Mouse (Mus musculus) leukemia stem cell, adult 10-12 weeks (primary cell): Measurements from ENCODE around the gene Itga2b. TPM values are rescaled to one million over a fixed set of nuclear protein-coding genes. Genes with fewer than 3 reads are reported as not detected.

Source experiments
- polyA plus RNA-seq: library from polyadenylated mRNA; stranded (reverse); fragments of >175 nt; gene quantifications from 2 replicates; pipeline ENCODE4 v1.2.3, GENCODE M21; 2012; ENCODE audit warnings: low replicate concordance

Itga2b gene
- 31.4 and 33.3 TPM in 2 replicates for polyA plus RNA-seq

DNA sequence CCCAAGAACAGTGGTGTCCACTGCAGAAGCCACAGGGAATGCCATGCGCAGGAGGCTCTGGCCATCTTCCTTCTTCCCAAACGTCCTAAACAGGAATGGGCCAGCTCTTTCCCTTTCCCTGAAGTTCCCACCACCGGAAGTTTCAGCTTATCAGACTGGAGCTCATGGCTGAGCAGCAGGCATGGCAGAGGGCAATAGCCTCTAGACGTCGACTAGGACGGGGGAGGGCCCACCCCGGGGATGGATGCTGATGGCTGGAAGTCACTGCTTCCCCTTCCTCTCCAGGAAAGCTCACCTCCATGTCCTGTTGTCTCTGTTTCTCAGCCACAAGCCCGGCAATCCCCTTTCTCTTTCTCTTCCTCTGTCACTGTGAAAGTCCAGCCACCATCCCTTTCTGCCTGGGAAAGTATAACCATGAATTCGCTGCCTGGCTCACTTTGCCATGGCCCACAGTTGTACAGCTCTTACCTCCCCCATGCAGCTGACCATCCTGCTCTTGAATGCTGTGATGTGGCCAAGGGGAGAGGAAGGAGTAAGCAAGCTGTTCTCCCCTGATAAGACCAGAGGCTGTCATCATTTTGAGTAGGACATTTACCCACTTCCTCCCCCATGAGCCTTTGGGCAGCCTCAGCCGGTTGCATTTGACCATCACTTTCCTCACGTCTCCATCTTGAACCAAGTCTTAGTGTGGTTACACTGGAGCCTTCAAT is at the start of gene Itga2b:
Gene Itga2b, minus strand, starts transcription at position 475 of the 710 bp plus-strand sequence.

GRCm38 (mm10) chr11:102447497-102447896 is 22.4 kb downstream of the Itga2b start, which contains the start of gene Fam171a2:
Gene Fam171a2 (minus strand): TSS chr11:102447682.

GRCm38 (mm10) chr11:102430121-102431017 is 39.6 kb downstream of the Itga2b start, which contains the start of gene Grn:
Gene Grn (plus strand): TSS chr11:102430315.

GRCm38 (mm10) chr11:102407834-102408215 is 62.1 kb downstream of the Itga2b start, which contains the start of gene Slc25a39:
Gene Slc25a39 (minus strand): TSS chr11:102407946.

Other genes starting within 250 kb of the Itga2b start
- 89.8 and 95.7 TPM in 2 replicates for gene Hdac5, start 240.0 kb downstream of the Itga2b start, polyA plus RNA-seq
- 2.6 and 13.3 TPM in 2 replicates for gene BC030867, start 221.2 kb downstream of the Itga2b start, polyA plus RNA-seq
- gene Asb16, start 201.4 kb downstream of the Itga2b start, polyA plus RNA-seq, result 0.98 and 1.2 TPM in 2 replicates
- 46.9 and 69.3 TPM in 2 replicates for gene Tmub2, start 185.2 kb downstream of the Itga2b start, polyA plus RNA-seq
- 73.0 and 101 TPM in 2 replicates for gene Atxn7l3, start 173.5 kb downstream of the Itga2b start, polyA plus RNA-seq
- 99.7 and 124 TPM in 2 replicates for gene Ubtf, start 150.4 kb downstream of the Itga2b start, polyA plus RNA-seq
- gene Slc4a1, start 103.9 kb downstream of the Itga2b start, polyA plus RNA-seq, result 452 and 1,470 TPM in 2 replicates
- 5.3 and 23.3 TPM in 2 replicates for gene Rundc3a, start 76.7 kb downstream of the Itga2b start, polyA plus RNA-seq
- gene Slc25a39, start 62.2 kb downstream of the Itga2b start, polyA plus RNA-seq, result 151 and 356 TPM in 2 replicates
- 42.1 and 60.7 TPM in 2 replicates for gene Grn, start 39.8 kb downstream of the Itga2b start, polyA plus RNA-seq
- 1.5 and 1.7 TPM in 2 replicates for gene Fam171a2, start 22.4 kb downstream of the Itga2b start, polyA plus RNA-seq
- gene Gpatch8, start 86.3 kb upstream of the Itga2b start, polyA plus RNA-seq, result 11.2 and 32.6 TPM in 2 replicates
- gene Gm11627, start 109.3 kb upstream of the Itga2b start, polyA plus RNA-seq, result not detected in 2 replicates
- gene Fzd2, start 134.3 kb upstream of the Itga2b start, polyA plus RNA-seq, result 0.09 and 0.49 TPM in 2 replicates
- not detected in 2 replicates for gene Meioc, start 193.6 kb upstream of the Itga2b start, polyA plus RNA-seq
- gene Ccdc43, start 227.7 kb upstream of the Itga2b start, polyA plus RNA-seq, result 2.6 and 4.1 TPM in 2 replicates